Mouse (Mus musculus) neural tube, embryonic 15.5 days (tissue): ENCODE data around the gene Map2k6. TPM values are rescaled to one million over a fixed set of nuclear protein-coding genes. Genes with fewer than 3 reads are reported as not detected.

Experiments
- ATAC-seq: fragments of 200-750 bp; cut with Nextera tagmentation; 2 replicates; pipeline ENCODE4 v1.8.0; 2017; ENCODE audit warnings: mild to moderate bottlenecking, moderate TSS enrichment, moderate library complexity; ENCODE audit not compliant: low FRiP score
- H3K27ac ChIP-seq: fragments of 300-500 bp; sonication (generic); replicated peaks from 2 replicates; pipeline ENCODE4 v1.5.1; 2015; ENCODE audit warnings: mild to moderate bottlenecking, inconsistent platforms
- H3K27me3 ChIP-seq: fragments of 300-500 bp; sonication (generic); replicated peaks from 2 replicates; pipeline ENCODE4 v1.6.1; 2015; ENCODE audit warnings: inconsistent platforms
- H3K36me3 ChIP-seq: fragments of 300-500 bp; sonication (generic); 2 replicates; pipeline ENCODE4 v1.6.1; 2015; ENCODE audit warnings: inconsistent platforms
- H3K4me1 ChIP-seq: fragments of 300-500 bp; sonication (generic); 2 replicates; pipeline ENCODE4 v1.6.1; 2015; ENCODE audit warnings: inconsistent platforms
- H3K4me2 ChIP-seq: fragments of 300-500 bp; sonication (generic); 2 replicates; pipeline ENCODE4 v1.6.1; 2015; ENCODE audit warnings: inconsistent platforms, mild to moderate bottlenecking, moderate library complexity
- H3K4me3 ChIP-seq: fragments of 300-500 bp; sonication (generic); replicated peaks from 2 replicates; pipeline ENCODE4 v1.5.1; 2015; ENCODE audit warnings: mild to moderate bottlenecking, inconsistent platforms
- H3K9ac ChIP-seq: fragments of 300-500 bp; sonication (generic); replicated peaks from 2 replicates; pipeline ENCODE4 v1.6.1; 2015; ENCODE audit warnings: mild to moderate bottlenecking, inconsistent platforms
- H3K9me3 ChIP-seq: fragments of 300-500 bp; sonication (generic); replicated peaks from 2 replicates; pipeline ENCODE4 v1.6.1; 2016; ENCODE audit warnings: inconsistent platforms
- WGBS: fragments of 180-500 bp; shearing (Covaris S2); methylation state at CpG from one replicate; pipeline ENCODE4 v1.1.7; 2015; ENCODE audit warnings: mixed read lengths; 5-methylcytosine and 5-hydroxymethylcytosine counted together
- polyA plus RNA-seq: library from polyadenylated mRNA; unstranded; fragments of >200 nt; fragmentation: Nextera tagmentation; extraction: Ambion mirVana; gene quantifications from 2 replicates; pipeline ENCODE4 v1.2.1, GENCODE M21; 2015

Gene Map2k6
- polyA plus RNA-seq, 1 experiment from 2014 or later, result 19.7 TPM

DNA sequence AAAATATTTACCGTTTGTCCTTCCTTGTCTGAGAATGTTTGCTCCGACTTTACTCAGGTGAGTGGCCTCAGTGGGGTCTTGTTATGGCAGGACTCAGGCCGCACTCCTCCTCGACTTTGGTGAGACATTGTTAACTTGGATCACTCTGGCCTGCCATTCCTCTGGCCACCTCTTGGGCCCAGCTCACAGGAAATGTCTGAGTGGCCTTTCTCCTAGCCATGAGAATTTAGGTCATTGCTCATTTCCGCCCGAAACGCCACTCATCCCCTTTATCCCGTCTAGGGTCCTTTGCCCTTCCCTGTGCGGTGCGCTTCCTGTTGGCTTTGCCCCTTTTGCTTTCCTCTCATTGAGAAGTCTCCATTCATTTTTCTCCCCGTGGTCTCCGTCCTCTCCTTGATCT is 10.2 kb downstream of the Map2k6 start:
- no peaks in the 10 kb centered on the region for H3K27me3 ChIP-seq
- no peak for ATAC-seq
- H3K9me3 ChIP-seq, result no peaks in the 10 kb centered on the region
- no peak overlapping the region for H3K4me2 ChIP-seq
- no peaks in the 10 kb centered on the region for H3K36me3 ChIP-seq
- H3K4me1 ChIP-seq, result no peaks in the 10 kb centered on the region
- H3K9ac ChIP-seq, result no peak overlapping the region
- no peak overlapping the region for H3K27ac ChIP-seq
- no peak overlapping the region for H3K4me3 ChIP-seq
- 92% methylated on average over 12 of the region's 12 CpGs for WGBS

DNA sequence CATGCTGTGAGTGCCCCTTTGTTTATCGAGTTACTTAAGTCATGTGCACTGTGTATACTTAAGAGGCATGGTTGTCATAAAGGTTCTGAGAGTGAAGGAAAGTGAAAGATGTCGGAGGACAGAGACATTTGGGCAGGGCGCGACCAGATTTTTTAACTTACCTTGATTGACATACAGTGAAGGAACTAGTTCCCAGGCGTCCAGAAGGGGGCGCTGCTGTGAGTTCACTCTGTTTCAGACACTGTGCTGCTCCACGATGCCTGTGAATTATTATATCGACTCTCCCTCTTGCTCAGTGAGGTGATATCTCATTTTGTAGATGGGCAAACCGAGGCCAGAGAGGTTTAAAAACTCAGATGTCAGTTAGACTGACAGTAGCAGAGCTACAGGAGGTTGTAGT is 10.9 kb downstream of the Map2k6 start:
- no peak overlapping the region for H3K9ac ChIP-seq
- 72% methylated on average over 9 of the region's 9 CpGs for WGBS
- no peaks in the 10 kb centered on the region for H3K4me1 ChIP-seq
- no peaks in the 10 kb centered on the region for H3K9me3 ChIP-seq
- ATAC-seq, result no peak
- H3K27me3 ChIP-seq, result no peaks in the 10 kb centered on the region
- H3K4me2 ChIP-seq, result no peak overlapping the region
- no peak overlapping the region for H3K27ac ChIP-seq
- no peak overlapping the region for H3K4me3 ChIP-seq
- no peaks in the 10 kb centered on the region for H3K36me3 ChIP-seq

DNA sequence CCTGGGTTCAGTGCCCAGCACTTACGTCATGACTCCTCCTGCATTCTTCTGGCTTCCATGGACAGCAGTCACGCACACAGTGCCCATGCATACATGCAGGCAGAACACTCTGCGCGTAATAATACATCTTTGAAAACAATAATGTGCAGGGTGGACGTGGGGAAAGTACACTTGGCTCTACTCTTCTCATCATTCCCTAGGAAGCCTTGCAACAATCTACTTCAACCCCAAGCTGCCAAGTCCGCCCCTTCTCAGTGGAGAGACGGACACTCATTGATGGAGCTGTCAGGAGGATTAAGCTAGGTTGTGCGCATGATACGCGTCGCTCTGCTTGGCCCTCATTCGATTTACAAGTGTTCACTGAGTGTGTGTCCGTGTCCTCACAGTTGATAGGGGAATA is 12.7 kb downstream of the Map2k6 start:
- 96% methylated on average over 13 of the region's 13 CpGs for WGBS
- no peak overlapping the region for H3K4me2 ChIP-seq

DNA sequence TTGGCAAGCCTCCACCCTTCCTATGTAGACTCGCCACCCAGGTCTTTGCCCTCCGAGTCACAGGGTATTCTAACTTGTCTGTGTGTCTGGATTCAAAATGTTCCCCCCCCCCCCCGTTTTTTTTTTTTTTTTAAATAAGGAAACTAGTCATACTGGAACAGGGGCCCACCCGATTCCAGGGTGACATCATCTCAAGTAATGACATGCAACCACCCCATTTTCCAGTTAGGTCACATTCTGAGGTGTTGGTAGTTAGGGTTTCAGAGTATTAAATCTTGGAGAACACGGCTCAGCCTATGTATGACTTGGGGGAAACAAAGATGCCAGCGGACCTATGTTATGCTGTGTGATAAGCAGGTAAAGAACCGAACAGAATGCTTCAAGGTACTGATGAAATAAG is 15.3 kb downstream of the Map2k6 start:
- peaks cover 8% of the 10 kb centered on the region; the same call in 1 of the 2 replicates for H3K4me1 ChIP-seq
- no peaks in the 10 kb centered on the region for H3K36me3 ChIP-seq
- no peak overlapping the region for H3K4me2 ChIP-seq
- no peak overlapping the region for H3K9ac ChIP-seq
- no peaks in the 10 kb centered on the region for H3K9me3 ChIP-seq
- WGBS, result 92% methylated on average over 7 of the region's 7 CpGs
- H3K4me3 ChIP-seq, result no peak overlapping the region
- H3K27ac ChIP-seq, result no peak overlapping the region
- H3K27me3 ChIP-seq, result no peaks in the 10 kb centered on the region
- ATAC-seq, result no peak

More for the DNA sequence above, 12.7 kb downstream of the Map2k6 start:
- Histone ChIP-seq H3K9me3 (no peaks in the 10 kb centered on the region), H3K4me1 (peaks cover 5% of the 10 kb centered on the region; the same call in 1 of the 2 replicates), H3K9ac (no peak overlapping the region), H3K4me3 (no peak overlapping the region), H3K36me3 (no peaks in the 10 kb centered on the region), H3K27me3 (no peaks in the 10 kb centered on the region), H3K27ac (no peak overlapping the region)
- ATAC-seq, result no peak

DNA sequence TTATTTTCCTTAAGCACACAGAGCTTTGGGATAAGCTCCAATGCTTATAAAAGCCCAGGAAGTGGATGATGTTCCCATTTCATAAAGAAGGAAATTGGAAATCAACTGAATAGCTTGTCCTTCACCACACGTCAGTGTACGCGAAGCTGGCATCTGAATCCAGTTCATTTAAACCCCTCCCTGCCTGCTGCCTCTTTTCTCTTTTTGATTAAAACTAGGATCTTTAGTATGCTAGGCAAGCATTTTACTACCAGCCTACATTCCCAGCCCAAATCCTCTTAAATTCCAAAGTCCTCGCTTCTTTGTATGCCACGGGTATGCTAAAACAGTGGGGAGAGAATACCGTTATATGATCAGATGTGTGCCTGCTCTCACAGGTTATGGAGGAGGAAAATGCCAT is 17.8 kb downstream of the Map2k6 start:
- Histone ChIP-seq H3K4me1 (peaks cover 8% of the 10 kb centered on the region; the same call in 1 of the 2 replicates), H3K9me3 (no peaks in the 10 kb centered on the region), H3K4me3 (no peak overlapping the region), H3K9ac (no peak overlapping the region), H3K36me3 (no peaks in the 10 kb centered on the region), H3K27ac (peak overlapping the region; percentile 4; the same call in 1 of the 2 replicates), H3K4me2 (no peak overlapping the region), H3K27me3 (no peaks in the 10 kb centered on the region)
- no peak for ATAC-seq
- WGBS, result 57% methylated on average over 6 of the region's 6 CpGs

DNA sequence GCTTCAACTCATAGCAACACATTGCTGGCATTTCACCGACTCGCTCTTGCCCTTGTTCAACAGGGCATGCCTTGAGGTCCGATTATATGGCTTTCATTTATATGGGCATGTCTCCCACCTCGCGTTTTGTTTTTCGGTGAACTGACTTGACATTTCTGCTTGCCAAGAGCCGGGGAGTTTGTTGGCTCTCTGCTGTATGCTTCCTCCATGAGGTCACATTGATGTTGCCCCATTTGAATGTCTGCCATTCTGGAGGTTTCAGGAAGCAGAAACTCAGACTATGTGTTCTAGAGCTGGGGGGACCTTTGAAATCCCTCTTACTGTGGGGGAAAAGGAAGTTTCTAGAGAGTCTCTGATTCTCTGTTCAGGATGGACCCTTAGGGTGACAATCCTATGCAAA is 21.5 kb downstream of the Map2k6 start:
- no peaks in the 10 kb centered on the region for H3K36me3 ChIP-seq
- 91% methylated on average over 7 of the region's 7 CpGs for WGBS
- H3K4me3 ChIP-seq, result no peak overlapping the region
- no peak for ATAC-seq
- H3K4me1 ChIP-seq, result peaks cover 8% of the 10 kb centered on the region; the same call in 1 of the 2 replicates
- H3K27ac ChIP-seq, result no peak overlapping the region
- H3K9ac ChIP-seq, result no peak overlapping the region
- no peak overlapping the region for H3K4me2 ChIP-seq
- H3K9me3 ChIP-seq, result no peaks in the 10 kb centered on the region
- H3K27me3 ChIP-seq, result no peaks in the 10 kb centered on the region

DNA sequence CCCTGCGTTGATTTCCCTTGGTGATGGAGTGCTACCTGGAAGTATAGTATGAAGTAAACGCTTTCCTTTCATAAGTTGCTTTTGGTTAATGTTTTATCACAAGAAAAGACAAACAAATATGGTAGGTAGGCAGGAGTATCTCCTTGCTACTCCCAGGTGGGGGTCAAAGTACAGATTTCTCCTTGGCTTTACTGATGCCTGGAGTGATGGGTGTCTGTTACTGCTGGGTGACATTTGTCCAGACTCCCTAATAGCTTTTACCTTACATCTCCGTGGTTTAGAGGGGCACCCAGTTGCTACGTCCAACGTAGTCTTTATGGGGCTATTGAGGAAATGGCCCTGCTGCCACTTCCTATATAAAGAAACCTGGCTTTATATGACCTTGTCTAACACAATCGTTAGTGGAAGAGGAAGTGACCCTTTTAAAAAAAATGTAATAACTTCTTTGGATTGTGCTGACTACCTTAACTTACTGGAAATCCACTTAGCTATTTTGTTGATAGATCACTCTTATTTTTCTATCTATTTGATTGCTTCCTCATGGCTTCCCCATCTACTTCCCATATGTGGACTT is 27.7 kb downstream of the Map2k6 start:
- Histone ChIP-seq H3K27ac (no peak overlapping the region), H3K4me1 (peaks cover 6% of the 10 kb centered on the region; the same call in 1 of the 2 replicates), H3K9me3 (no peaks in the 10 kb centered on the region), H3K9ac (no peak overlapping the region), H3K4me2 (no peak overlapping the region), H3K36me3 (no peaks in the 10 kb centered on the region), H3K4me3 (no peak overlapping the region), H3K27me3 (no peaks in the 10 kb centered on the region)
- no peak for ATAC-seq
- 55% methylated on average over 6 of the region's 6 CpGs for WGBS

DNA sequence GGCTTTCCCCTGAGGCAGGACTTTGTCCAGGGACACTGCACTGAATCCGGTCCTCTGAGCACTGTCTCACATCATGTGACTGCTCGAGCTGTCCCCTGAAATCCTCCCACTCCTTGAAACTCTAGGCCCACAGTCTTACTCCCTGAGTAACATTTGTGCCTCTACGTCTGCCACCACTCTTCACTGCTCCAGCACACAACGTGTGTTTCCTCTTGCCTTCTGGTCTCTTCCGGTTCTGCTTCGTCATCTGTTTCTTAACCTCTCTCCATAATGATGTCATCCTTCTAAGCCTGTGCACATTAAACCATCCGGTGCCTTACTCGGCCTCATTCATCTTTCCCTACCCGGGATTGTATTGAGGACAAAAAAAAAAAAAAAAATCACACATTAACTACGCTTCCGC is 28.2 kb downstream of the Map2k6 start:
- Histone ChIP-seq H3K4me3 (no peak overlapping the region), H3K4me1 (peaks cover 6% of the 10 kb centered on the region; the same call in 1 of the 2 replicates), H3K27me3 (no peaks in the 10 kb centered on the region), H3K9ac (no peak overlapping the region), H3K36me3 (no peaks in the 10 kb centered on the region), H3K4me2 (peak overlapping the region; percentile 7; the same call in 1 of the 2 replicates), H3K9me3 (no peaks in the 10 kb centered on the region), H3K27ac (peak overlapping the region; percentile 19; the same call in 1 of the 2 replicates)
- 42% methylated on average over 11 of the region's 11 CpGs for WGBS
- ATAC-seq, result peak; percentile 55; the same call in 1 of the 2 replicates

DNA sequence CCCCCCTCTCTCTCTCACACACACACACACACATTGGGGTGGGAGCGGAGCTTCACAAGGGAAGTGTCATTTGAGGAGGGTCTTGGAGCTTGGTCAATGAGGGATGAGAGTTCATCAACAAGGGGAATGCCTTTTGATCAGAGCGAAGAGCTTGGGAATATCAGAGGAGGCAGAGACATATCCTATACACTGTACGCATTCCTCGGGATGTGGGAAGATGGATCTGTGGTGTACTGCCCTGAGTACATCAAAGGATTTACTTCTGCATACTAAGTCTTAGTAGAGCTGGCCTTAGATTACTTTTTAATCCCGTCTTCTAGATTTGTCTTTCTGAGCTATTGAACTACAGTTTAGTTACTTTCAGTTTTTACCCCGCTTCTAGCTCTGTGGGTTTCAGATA is 30.1 kb downstream of the Map2k6 start:
- no peaks in the 10 kb centered on the region for H3K36me3 ChIP-seq
- peaks cover 6% of the 10 kb centered on the region; the same call in 1 of the 2 replicates for H3K4me1 ChIP-seq
- H3K4me2 ChIP-seq, result no peak overlapping the region
- no peak overlapping the region for H3K4me3 ChIP-seq
- no peak overlapping the region for H3K27ac ChIP-seq
- WGBS, result 93% methylated on average over 6 of the region's 6 CpGs
- no peak for ATAC-seq
- no peaks in the 10 kb centered on the region for H3K27me3 ChIP-seq
- no peaks in the 10 kb centered on the region for H3K9me3 ChIP-seq
- H3K9ac ChIP-seq, result no peak overlapping the region

DNA sequence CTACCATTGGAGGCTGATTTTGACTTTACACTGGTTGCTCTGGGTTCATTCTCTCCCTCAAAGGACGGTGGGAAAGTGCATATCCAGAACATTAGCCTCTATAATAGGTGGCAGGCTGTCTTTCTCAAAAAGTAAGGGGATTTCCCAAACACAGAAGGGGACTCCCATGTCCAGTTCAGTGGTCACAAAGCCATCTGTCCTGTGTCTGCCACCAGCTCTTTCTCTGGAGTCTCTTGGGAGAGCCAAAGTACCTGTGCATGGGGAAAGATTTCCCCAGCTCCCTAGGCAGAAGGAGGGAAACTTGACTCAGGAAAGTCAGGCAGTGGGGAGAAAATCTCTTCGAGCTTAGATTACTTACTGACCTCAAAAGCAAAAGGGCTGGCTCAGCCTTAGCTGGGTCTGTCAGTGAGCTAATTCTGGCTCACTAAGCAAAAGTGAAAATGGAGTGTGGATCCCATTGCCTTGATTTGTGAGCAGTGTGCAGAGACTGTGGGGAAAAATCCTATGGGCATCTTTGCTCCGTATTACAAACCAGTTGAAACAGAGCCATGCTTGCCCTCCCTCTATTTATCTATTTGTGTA is 31.0 kb downstream of the Map2k6 start:
- Histone ChIP-seq H3K9me3 (no peaks in the 10 kb centered on the region), H3K27me3 (no peaks in the 10 kb centered on the region), H3K4me1 (peaks cover 6% of the 10 kb centered on the region; the same call in 1 of the 2 replicates), H3K4me2 (no peak overlapping the region), H3K4me3 (no peak overlapping the region), H3K9ac (no peak overlapping the region), H3K27ac (no peak overlapping the region), H3K36me3 (no peaks in the 10 kb centered on the region)
- WGBS, result 78% methylated on average over 3 of the region's 3 CpGs
- no peak for ATAC-seq

DNA sequence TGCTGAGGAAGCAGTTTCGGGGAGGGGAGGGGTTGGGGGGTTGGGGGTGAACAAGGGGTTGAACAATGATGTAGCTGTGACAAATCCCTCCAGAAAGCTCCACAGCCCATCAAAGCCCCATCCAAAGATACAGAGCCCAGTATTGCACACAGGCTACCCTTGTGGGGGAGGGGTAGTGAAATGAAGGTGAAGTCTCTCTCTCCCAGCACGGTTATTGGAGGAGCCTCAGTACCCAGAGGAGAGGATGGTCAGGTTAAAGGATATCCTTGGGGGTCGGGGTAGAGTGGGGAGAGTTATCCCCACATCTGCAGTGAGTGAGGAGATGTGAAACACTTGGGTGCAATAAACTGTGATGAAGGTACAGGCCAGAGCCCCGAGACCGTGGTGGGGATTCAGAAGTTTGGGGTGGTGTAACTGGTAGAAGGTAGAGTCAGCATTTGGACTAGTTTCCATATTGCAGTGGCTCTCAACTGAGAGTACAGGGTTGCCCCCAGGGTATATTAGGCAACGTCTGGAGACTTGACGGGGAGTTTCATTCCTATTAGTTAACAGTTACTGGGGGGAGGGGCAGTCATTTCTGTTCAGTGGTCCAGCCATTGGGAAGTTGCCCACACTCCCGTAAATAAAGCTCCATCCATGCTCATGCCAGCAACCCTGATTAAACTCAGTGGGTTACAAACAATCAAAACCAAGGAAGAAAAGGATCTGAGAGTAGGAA is 37.1 kb downstream of the Map2k6 start:
- H3K4me2 ChIP-seq, result no peak overlapping the region
- H3K4me1 ChIP-seq, result peaks cover 13% of the 10 kb centered on the region
- H3K27ac ChIP-seq, result no peak overlapping the region
- no peaks in the 10 kb centered on the region for H3K36me3 ChIP-seq
- ATAC-seq, result no peak
- H3K9me3 ChIP-seq, result no peaks in the 10 kb centered on the region
- 62% methylated on average over 8 of the region's 8 CpGs for WGBS
- H3K4me3 ChIP-seq, result no peak overlapping the region
- H3K27me3 ChIP-seq, result no peaks in the 10 kb centered on the region
- no peak overlapping the region for H3K9ac ChIP-seq

DNA sequence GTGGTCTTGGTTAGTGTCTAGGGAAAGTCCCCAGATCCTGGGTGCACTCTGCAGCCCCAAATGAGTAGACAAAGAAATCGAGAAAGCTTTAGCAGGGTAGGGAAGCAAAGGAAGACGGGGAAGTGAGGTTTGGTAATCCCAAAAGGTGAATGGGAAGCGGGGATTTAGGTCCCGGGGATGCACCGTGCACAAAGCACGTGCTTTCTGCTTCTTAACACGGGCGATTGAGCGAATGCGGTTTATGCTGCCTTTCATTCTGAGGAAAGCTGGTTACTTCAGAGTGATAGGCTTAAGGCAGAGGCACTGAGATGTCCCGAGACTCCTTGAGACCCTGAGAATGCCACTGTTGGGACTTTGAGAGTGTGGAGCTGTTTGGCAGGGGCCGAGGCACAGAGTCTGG is 38.1 kb downstream of the Map2k6 start:
- H3K4me2 ChIP-seq, result no peak overlapping the region
- H3K27me3 ChIP-seq, result no peaks in the 10 kb centered on the region
- no peaks in the 10 kb centered on the region for H3K9me3 ChIP-seq
- 70% methylated on average over 12 of the region's 12 CpGs for WGBS
- no peak for ATAC-seq
- no peaks in the 10 kb centered on the region for H3K36me3 ChIP-seq
- peaks cover 13% of the 10 kb centered on the region for H3K4me1 ChIP-seq
- H3K27ac ChIP-seq, result no peak overlapping the region
- no peak overlapping the region for H3K4me3 ChIP-seq
- no peak overlapping the region for H3K9ac ChIP-seq
